Mouse (Mus musculus) kidney, adult 18-20 months (tissue): Measurements from ENCODE around the gene Agap2.

ENCODE experiments used
- DNase-seq: peaks from one replicate; pipeline ENCODE4 v3.0.0; 2021

The Agap2 gene

DNA sequence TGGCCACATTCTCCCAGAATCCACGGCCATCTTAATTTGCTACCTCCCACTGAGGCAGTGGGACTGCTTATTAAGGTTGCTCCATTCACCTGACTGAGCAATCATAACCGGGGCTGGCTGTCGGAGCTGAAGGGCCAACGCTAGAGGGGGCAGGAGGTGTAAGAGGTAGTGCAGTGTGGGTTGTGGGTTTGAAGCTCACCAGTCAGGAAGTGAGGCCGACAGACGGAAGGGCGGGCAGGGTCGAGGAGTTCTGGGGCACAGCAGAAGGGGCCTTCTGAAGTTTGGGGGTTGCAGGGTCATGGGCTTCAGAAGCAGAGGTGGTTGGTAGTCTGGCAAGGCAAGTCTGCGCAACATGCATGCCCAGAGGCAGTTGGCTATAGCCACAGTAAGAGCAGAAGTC is at the start of gene Agap2:
Gene Agap2, plus strand, starts transcription at position 205 of the 400 bp plus-strand sequence.
- no peak for DNase-seq

DNA sequence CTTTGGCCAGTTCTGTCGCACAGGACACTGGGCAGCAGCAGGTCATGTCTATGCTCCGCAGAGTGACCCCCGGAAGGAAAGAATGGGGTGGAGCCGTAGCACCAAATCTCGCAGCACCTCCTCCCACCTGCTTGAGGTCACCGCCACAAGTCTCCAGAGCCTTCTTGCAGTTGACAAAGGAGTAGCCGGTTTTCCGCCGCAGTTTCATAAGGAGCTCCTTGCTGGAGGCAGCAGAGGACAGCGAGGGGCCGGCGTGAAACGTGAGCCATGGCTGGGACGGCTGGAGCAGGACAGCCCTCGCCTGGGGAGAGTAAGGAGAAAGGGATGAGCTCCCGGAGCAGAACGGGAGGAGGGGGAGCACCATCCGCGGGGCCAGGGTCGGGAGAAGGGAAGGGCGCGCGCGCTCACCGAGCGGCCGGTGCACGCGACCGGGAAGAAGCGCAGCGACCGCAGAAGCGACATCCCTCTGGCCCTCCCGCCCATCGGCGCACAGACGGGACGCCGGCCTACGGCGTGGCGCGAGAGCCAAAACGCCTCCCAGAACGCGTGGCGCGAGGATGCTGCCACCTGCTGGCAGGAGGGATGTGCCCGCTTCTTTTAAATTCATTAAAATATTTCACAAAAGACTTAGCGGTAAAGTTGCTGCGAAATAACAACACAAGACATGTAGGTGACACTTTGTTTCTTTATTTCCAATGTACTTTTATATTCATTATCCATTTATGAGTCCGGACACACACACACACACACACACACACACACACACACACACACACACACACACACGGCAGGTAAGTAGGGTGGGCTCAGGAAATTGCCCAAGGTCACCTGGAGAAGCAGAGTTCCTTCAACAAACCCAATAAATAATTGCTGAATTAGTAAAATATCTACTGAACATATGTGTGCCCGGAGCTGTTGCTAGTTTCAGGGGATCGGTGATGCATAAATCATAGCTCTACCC is 44.5 kb upstream of the Agap2 start, which contains the start of gene Tsfm:
Gene Tsfm, minus strand, starts transcription at position 505 of the 961 bp plus-strand sequence.
- peak; percentile 93 for DNase-seq

DNA sequence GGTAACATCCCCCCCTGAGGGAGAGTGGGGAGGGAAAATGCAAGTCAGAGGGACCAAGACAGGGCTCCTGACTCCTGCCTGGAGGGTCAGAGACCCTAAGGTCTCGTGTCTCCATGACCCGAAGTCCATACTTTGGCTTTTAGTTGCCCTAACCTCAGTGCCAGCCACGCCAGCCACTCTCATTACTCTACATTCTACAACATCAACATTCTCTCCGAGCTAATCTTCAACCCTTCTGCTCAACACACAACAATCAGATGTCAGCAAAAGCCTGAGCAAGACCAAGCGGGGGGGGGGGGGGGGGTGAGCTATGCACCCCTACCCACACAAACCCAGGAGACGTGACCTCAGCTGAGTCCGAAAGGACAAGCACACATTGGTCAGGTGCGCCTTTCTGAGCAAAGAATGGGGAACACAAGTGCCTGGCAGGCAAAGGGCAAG is 41.8 kb upstream of the Agap2 start:
- peak; percentile 62 for DNase-seq

DNA sequence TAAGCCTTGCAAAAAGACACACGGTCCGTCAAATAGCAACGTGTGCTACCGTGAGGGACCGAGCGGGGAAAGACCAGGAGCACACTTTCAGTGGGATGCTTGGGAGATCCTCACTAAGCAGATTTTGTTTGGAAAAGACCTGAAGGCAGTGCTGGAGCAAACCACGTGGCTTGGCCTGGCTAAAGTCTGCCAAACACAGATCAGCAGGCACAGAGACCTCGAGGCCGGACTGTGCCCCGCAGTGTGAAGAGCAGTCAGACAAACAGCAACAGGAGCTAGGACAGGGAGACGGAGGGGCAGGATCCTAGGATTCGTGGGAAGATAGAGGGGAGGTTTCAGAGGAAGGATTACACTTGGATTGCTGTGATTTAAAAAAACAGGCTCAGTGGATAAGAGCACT is 38.8 kb upstream of the Agap2 start:
- peak; percentile 72 for DNase-seq

DNA sequence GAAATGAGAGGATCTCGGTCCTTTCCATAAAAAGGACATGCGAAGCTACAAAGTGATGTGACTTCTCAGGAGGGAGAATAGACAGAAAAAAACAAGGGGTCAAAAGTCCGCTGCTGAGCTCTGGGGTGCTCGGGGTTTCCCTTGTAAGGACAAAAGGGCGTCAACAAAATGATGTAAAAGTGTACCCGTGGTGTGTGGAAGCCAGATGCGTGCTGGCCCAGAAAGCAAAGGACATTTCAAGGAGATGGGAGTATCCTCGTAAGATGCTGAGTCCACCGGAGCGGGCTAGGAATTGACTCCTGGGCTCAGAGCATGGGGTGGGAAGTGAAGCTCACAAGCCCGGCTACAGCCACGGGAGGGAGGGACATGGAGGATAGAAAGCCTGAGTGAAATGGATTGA is 37.4 kb upstream of the Agap2 start:
- peak; percentile 43 for DNase-seq

DNA sequence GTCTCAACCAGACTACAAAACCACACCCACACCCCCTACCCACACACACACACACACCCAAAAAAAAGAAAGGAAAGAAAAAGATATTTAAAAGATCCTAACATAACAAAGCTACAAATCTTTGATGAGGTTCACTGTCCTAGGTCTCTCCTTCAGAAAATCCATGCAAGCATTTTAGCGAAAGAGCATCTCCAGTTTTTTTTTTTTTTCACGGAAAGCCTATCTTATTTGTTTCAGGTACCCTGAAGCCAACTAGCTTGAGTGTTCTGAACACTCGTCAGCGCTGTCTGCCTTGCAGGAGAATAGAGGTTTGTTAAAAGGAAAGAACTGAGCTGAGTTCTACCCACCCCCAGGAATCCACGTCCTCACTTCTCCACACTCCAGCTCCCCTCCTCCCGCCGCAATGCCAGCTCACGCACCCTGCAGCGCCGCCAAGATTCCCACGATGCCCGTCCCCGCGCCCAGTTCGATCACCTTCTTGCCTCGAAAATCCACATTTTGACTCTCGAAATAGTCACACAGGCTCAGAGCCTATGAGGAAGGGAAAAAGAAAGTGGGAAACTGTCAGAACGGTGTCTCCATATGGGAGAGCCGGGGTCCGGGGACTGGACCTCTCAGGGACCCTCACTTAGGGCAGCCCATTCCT is 34.4 kb upstream of the Agap2 start:
- DNase-seq: peak; percentile 39

DNA sequence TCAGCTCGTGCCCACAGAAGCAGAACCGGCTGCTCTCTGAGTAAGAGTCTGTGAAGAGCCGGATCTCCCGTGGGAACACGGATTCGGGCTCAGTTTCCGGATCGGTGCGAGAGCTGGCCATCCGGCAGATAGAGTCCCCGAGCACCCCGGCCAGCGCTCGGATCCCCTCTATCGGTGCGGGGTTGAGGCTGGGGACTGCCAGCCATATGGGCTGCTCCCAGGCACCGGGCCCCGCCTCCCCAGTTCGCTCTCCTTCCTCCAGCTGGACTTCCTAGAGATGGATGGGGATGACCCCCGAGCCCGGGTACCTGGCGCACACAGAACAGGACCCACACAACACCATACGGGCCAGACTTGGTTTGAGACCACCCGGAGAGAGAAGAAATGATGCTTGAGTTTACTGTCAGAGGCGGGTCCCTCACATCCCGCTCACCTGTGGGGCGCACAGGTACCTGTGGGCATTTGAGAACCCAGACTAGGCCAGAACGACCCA is 33.8 kb upstream of the Agap2 start, which contains the start of the genes Mettl1 and Eef1akmt3:
Gene Mettl1, plus strand, starts transcription at position 141 of the 493 bp plus-strand sequence.
Gene Eef1akmt3, minus strand, starts transcription at position 240 of the 493 bp plus-strand sequence.
- no peak for DNase-seq

DNA sequence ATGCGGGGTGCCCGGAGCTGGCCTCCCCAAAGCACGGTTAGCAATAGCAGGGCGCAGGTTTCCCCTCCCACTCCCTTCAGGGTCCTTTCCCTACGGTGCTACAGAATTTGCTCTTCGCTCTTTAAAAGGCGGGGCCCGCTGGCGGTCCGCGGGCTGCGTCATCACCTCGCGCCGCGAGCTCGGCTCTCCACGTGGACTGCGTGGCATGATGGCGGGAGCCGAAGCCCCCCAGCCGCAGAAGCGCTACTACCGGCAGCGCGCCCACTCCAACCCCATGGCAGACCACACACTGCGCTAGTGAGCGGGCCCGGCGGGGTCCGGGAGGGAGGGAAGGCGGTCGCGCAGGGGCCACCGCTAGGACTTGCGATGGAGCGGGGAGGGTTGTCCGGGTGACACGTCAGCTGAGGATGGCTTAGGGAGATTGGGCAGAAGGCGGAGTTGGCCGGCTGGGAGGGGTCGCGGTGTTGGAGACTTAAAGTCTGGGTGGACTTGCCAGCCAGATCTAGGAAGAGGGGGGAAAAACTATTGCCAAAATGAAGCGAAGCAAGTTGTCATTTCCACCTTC is 33.2 kb upstream of the Agap2 start:
- DNase-seq: peak; percentile 94

DNA sequence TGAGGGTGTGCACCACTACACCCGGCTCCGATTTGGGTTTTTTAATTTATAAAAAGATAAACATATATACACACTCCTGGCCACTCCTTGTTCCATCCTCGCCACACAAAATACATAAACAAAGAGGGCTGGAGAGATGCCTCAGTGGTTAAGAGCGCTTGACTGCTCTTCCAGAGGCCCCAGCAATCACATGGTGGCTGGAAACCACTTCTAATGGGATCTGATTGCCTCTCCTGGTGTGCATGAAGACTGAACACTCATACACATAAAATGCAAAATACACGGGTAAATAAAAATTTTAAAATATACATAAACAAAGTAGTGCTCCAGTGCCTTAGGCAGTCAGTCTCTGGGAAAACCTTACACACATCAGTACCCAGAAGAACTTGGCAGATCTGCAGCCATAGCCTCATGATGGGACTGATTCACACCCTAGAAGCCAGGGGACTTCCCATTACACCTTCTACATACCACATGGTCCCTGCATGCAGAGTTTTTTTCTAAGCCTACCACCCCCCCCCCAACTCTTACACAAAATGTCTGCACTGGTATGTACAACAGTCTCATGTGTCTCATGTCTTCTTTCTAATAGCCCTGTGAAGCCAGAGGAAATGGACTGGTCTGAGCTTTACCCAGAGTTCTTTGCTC is 32.5 kb upstream of the Agap2 start:
- no peak for DNase-seq

DNA sequence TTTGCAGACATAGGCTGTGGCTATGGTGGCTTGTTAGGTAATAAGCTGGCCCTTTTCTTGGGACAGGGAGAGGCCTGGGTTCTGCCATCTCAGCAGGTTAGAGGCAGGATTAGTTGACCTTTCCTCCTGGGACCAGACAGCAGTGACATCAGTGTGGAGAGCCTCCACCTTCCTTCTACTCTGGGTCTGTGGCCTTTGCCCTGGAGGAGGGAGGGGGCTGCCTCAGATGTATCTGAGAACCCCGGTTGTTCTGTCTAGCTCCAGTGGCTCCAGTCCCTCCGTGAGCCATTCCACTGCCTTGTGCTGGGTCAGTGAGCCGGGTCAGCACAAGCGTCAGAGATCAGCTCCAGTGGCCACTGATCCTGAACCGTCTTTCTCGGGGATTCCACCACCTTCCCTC is 31.9 kb upstream of the Agap2 start:
- peak; percentile 75 for DNase-seq

DNA sequence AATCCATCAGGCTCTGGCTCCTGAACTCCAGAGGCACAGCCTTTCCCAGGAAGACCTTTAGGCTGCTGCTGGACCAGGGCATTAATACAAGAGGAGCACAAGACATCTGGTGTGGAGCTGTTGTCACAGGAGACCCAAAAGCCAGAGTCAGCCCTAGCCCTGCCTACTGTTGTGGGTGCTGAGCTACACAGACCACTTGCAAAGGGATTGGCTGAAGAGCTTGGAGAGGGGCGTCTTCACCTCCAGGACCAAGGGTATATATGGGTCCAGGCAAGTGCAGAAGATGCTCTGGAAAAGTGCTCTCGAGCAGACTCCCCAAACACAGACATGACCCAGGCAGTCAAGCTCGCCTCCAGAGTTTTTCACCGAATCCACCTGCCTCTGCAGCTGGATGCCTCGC is 27.1 kb upstream of the Agap2 start, which contains the start of gene Cyp27b1:
Gene Cyp27b1, plus strand, starts transcription at position 297 of the 400 bp plus-strand sequence.
- DNase-seq: no peak

DNA sequence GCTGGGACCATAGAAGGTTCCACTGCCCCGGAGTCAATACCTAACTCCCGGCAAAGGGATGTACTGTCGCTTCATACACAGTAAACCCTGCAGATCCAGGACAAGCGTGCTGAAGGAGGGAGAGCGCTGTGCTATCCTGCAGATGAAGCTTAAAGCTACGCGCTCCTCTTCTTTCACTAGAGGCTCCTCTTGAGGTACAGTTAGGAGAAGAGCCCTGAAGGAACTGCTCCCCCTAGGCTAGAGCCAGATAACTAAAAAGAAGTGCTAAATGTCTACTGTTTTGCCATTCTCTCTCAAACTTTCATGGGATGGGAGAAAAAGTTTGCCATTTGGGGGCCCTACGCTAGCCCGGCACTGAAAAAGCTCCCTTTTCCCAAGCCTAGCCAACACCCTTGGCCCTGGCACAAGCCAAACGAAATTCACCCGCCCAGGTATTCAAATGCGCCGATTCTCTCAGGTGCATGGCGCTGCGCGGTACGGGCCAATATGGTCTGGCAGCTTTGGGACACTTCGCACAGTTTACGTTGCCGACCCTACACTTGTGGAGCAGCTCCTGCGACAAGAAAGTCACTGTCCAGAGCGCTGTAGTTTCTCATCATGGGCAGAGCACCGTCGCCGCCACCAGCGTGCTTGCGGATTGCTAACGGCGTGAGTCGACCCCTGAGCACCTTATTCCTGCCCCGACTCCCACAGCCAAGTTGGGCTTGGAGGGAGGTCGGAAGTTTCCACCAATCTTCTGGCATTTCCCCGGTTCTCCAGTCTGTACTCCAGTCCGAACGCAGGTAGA is 26.3 kb upstream of the Agap2 start:
- peak; percentile 58 for DNase-seq

DNA sequence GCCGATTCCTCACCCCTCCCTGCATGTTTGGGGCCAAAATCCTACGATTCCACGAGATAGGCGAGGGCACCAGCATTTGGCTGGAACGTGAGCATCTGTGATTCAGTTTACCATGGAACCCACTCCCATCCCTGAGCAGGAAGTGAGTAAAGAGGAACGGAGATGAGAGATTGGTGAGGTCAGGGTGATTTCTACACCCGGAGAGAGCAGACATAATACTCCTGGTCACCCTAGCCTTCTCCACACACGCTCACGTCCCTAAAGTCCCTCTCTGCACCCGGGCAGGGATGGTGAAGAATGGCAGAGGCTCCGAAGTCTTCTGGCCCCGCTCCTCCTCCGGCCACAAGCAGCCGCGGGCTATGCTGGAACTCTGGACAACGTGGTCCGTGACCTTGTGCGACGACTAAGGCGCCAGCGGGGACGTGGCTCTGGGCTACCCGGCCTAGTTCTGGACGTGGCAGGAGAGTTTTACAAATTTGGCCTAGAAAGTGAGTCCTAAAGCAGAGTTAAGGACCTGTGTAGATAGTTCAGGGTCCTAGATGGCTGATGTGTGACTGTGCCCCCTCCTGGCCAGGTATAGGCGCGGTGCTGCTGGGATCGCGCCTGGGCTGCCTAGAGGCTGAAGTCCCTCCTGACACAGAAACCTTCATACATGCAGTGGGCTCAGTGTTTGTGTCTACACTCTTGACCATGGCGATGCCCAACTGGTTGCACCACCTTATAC is 25.5 kb upstream of the Agap2 start:
- peak; percentile 57 for DNase-seq

DNA sequence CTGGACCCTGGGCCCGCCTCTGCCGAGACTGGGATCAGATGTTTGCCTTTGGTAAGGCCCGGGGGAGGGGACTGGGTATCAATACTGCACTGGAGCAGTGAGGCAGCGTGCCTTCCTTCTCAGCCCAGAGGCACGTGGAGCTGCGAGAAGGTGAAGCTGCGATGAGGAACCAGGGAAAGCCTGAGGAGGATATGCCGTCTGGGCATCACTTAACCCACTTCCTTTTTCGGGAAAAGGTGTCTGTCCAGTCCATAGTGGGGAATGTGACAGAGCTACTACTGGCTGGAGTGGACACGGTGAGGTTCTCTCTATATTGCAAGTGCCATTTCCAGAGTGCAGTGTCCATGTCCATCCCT is 25.0 kb upstream of the Agap2 start:
- DNase-seq: no peak

DNA sequence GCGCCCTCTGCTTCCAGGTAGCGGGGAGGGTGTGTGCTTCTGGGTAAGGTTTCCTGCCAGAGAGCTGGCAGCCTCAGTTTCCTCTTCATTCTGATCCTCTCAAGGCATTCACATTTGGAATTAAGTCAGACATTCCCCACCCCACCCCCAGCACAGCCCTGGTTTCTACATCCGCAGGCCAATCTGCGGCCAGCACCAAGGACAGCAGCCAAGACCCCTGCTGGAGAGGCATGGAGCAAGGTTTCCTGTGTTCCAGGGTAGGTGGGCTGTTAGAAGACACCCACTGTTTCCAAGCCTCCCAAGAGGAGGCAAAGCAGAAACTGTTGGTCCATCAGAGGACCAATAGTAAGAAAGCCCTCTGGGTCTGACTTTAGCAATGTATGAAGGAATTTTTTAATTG is 20.4 kb upstream of the Agap2 start:
- no peak for DNase-seq

DNA sequence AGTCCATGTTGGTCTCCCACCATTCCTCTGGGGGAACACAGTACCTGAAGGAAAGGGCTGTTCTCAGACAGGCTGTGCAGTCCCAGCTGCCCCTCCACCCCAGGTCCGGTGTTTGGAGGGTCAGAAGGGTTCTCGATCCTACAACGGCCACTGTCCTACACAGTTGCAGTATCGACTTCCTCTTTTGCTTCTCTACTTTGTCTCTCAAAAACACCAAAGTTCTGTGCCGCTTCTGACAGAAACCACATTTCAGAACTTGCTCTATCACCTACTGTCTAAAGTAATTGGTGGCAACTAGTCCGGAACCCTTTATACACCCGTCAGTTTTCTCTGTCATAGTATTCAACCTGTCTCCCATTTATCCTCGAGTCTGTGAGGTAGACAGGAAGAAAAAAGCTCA is 19.7 kb upstream of the Agap2 start:
- no peak for DNase-seq

DNA sequence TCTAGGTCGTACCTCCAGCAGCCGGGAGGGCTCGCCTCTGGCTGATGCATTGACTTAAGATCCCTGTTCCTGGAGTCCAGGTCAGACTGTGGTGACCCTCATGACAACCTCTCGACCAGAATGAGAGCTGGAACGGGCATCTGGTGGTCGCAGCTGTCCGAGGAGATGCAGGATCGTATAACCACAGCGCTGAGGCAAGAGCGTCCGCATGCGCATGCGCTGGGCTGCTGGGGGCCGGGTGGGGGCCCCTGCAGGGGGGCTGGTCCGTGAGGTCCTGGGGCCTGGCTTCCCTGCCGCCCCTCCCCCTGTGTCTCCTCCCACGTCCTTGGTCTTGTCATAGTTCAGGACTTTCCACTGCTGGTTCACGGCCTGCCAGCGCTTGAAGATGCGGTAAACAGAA is 18.6 kb upstream of the Agap2 start:
- DNase-seq: no peak

DNA sequence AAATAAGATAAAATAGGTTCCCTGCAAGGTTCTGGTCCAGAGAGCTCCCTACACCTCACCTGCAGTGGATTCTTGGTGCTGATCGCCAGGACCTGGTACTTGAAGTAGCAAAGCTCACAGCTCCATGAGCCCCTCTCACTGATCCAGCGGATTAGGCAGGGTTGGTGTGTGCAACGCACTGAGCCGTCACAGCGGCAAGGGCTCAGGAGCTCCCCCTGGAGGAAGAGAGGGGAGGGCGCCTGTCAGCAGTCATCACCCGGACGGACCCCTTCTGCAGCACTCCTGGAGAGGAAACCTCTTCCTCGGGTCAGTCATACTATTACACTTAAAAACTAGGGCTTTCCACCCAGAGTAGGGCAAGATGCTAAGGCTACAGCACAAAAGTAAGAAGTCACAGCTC is 16.9 kb upstream of the Agap2 start:
- DNase-seq: peak; percentile 80

DNA sequence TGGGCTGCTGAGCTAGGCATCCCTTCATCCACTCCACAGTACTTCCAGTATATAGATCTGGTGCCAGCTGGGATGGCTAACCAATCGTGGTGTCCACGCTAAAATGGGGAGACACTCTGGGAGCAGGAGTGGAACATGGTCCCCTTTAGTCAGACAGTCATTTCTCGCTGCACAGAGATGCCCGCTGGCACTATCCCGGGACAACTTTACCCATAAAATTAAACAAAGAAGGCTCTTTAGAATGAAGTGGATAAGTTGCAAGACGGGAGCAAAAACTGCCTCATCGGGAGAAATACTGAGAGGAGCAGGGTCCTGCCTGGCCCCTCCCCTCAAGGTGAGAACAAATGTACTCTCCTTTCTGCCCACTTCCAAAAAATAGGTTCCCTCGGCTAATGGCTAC is 16.4 kb upstream of the Agap2 start:
- DNase-seq: peak; percentile 16

DNA sequence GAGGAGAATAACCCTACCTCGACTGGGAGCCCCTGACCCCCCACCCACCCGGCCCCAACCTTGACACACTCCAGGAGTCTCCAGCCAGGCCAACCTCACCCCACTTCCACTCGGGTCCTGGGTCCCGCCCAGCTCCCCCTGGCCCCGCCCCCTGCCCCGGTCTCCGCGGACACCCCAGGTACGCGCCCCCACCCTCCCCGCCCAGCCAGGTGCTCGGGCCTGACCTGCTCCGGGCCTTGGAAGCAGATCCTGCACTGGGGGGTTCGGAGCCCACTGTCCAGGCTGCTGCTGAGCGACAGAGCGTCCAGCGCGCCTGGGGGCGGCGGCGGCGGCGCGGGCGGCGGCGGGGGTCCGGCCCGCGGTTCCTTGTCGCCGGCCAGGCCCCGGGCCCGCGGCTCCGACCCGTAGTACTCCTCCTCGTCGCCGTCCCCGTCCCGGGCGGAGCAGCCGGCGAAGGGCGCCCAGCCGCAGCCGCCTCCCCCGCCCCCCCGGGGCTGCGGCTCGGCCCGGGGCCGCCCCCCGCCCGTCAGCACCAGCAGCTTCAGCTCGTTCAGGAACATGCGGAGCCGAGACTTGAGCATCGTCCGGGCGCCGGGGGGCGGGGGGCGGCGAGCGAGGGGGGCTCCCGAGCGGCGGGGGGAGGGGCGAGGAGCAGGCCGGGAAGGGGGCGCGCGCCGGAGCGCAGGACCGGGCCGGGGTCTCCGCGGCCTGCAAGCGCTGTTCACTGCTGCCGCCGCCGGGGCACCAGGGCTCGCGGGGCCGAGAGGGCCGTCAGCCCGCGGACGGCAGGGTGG is 15.7 kb upstream of the Agap2 start:
- peak; percentile 16 for DNase-seq
